Mouse (Mus musculus) WW6 (cell line): ENCODE results near the gene Nrp2.

ENCODE experiments used
- DNase-seq: peaks from one replicate; pipeline ENCODE4 v3.0.0-alpha.2; 2013; ENCODE audit warnings: low read depth, low spot score

Nrp2 gene

GRCm38 (mm10) chr1:62859556-62860300, 156.6 kb downstream of the Nrp2 start:
- DNase-seq: no peak

- DNase-seq: no peak
Observed at GRCm38 (mm10) chr1:62860327-62860726, 157.2 kb downstream of the Nrp2 start.

- DNase-seq: no peak
Observed at GRCm38 (mm10) chr1:62860788-62861187, 157.7 kb downstream of the Nrp2 start.
